Mouse (Mus musculus): ENCODE measurements around the gene Scd4. TPM values are rescaled to one million over a fixed set of nuclear protein-coding genes. Genes with fewer than 3 reads are reported as not detected.
"Not testable (repeated sequence)": the region's sequence is repeated elsewhere in the genome, so short reads cannot be mapped to it uniquely, and the experiment has no call there.

Gene Scd4
- polyA plus RNA-seq, 1 experiment from 2014 or later: 0.25 TPM

DNA sequence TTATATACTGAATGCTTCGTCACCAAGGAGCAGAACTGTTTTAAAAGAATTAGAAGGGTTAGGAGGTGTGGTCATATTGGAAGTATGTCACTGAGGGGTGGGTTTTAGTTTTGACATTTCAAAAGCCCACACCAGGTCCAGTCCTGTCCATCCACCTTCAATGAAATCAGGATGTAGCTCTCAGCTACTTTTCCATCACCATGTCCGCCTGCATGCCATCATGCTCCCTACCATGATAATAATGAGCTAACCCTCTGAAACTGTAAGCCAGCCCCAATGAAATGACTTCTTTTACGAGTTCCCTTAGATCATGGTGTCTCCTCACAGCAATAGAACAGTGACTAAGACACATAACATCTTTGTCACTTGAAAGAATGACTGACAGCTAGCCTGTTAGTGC lies 12.6 kb upstream of the Scd4 start:
- Histone ChIP-seq H3K27me3 (ENCODE audit: control insufficient read depth, insufficient read depth, low read length) (no peaks in the 10 kb centered on the region), H3K27ac (no peak overlapping the region), H3K4me3 (replicated peaks; ENCODE audit: low read length) (no peak overlapping the region), H3K9ac (no peak overlapping the region), H3K4me2 (replicated peaks) (no peak overlapping the region), H3K36me3 (replicated peaks; ENCODE audit: control insufficient read depth, insufficient read depth) (no peaks in the 10 kb centered on the region), H3K9me3 (ENCODE audit: control insufficient read depth, low read length) (no peaks in the 10 kb centered on the region), H3K4me1 (replicated peaks; ENCODE audit: control insufficient read depth, insufficient read depth, low read length) (no peaks in the 10 kb centered on the region)
- WGBS: 89% methylated on average over 3 of the region's 3 CpGs
- ATAC-seq (ENCODE audit: low FRiP score) (no peak), DNase-seq (ENCODE audit: low spot score) (no peak)

DNA sequence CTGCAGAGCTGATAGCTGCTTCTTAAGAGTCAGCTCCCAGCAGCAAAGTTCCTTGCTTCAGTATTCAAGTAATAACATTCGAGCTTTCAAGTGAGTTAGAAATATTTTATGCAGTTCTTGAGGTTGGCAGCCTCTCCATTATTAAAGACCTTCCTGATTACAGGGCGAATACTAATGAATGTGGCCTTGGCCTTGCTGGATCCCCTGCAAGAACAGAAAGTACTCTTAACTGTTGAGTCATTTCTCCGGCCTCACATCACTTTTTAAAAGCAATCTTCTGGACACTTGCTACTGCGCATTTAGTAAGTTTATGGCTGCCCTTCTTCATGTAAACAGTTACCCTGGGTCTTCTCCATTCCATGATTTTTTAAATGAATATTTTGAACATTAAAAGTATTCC lies 11.7 kb upstream of the Scd4 start:
- no peak overlapping the region for H3K27ac ChIP-seq
- DNase-seq (ENCODE audit: low spot score): no peak
- WGBS: 83% methylated on average over 4 of the region's 4 CpGs
- H3K4me1 ChIP-seq (replicated peaks; ENCODE audit: control insufficient read depth, insufficient read depth, low read length): no peaks in the 10 kb centered on the region
- no peak overlapping the region for H3K9ac ChIP-seq
- no peak overlapping the region for H3K4me2 ChIP-seq (replicated peaks)
- H3K9me3 ChIP-seq (ENCODE audit: control insufficient read depth, low read length): no peaks in the 10 kb centered on the region
- H3K4me3 ChIP-seq (replicated peaks; ENCODE audit: low read length): no peak overlapping the region
- no peak for ATAC-seq (ENCODE audit: low FRiP score)
- no peaks in the 10 kb centered on the region for H3K36me3 ChIP-seq (replicated peaks; ENCODE audit: control insufficient read depth, insufficient read depth)
- no peaks in the 10 kb centered on the region for H3K27me3 ChIP-seq (ENCODE audit: control insufficient read depth, insufficient read depth, low read length)

DNA sequence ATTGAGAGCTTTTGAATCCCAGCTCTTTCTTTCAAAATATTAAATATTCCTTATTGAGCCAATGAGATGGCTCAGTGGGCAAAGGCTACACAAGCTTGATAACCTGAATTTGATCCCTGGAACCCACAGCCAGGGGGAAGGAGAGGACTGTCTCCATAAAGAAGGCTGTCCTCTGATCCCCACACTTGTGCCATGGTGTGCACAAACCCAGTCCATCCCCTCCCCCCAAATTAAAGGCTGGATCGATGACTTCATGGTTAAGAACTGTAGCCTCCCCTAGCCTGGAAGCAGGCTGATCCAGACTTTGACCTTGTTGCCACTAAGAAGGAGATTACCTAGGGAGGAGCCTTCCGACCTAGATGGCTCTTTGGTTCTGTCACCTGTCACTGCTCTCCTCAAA lies 11.3 kb upstream of the Scd4 start:
- H3K4me2 ChIP-seq (replicated peaks): no peak overlapping the region
- H3K36me3 ChIP-seq (replicated peaks; ENCODE audit: control insufficient read depth, insufficient read depth): no peaks in the 10 kb centered on the region
- 84% methylated on average over 2 of the region's 2 CpGs for WGBS

DNA sequence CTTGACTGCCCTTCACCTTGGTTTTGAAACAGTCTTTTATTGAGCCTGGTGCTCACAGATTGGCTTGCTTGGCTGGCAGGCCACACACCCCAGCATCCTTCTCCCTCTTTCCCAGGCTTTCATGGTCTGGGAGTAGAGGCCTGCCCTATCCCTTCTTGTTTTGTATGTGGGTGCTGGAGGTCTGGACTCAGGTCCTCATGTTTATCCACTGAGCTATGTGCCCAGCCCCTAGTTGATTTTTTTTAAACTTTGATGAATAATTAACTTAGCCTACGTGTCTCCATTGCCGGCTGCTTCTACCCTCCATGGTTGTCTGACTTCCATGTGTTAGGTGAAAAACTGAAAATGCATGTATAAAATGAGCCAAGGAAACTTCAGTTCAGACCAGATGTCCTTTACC lies 3.3 kb upstream of the Scd4 start:
- no peak overlapping the region for H3K4me3 ChIP-seq (replicated peaks; ENCODE audit: low read length)
- no peaks in the 10 kb centered on the region for H3K9me3 ChIP-seq (ENCODE audit: control insufficient read depth, low read length)
- no peaks in the 10 kb centered on the region for H3K36me3 ChIP-seq (replicated peaks; ENCODE audit: control insufficient read depth, insufficient read depth)
- no peaks in the 10 kb centered on the region for H3K4me1 ChIP-seq (replicated peaks; ENCODE audit: control insufficient read depth, insufficient read depth, low read length)
- DNase-seq (ENCODE audit: low spot score) (no peak), ATAC-seq (ENCODE audit: low FRiP score) (no peak)
- no peak overlapping the region for H3K27ac ChIP-seq
- WGBS: 90% methylated on average over 2 of the region's 2 CpGs
- H3K9ac ChIP-seq: no peak overlapping the region
- no peak overlapping the region for H3K4me2 ChIP-seq (replicated peaks)
- H3K27me3 ChIP-seq (ENCODE audit: control insufficient read depth, insufficient read depth, low read length): no peaks in the 10 kb centered on the region

More for the DNA sequence above, 11.3 kb upstream of the Scd4 start:
- ATAC-seq (ENCODE audit: low FRiP score) (no peak), DNase-seq (ENCODE audit: low spot score) (no peak)
- Histone ChIP-seq H3K27ac (no peak overlapping the region), H3K9me3 (ENCODE audit: control insufficient read depth, low read length) (no peaks in the 10 kb centered on the region), H3K9ac (no peak overlapping the region), H3K4me1 (replicated peaks; ENCODE audit: control insufficient read depth, insufficient read depth, low read length) (no peaks in the 10 kb centered on the region), H3K4me3 (replicated peaks; ENCODE audit: low read length) (no peak overlapping the region), H3K27me3 (ENCODE audit: control insufficient read depth, insufficient read depth, low read length) (no peaks in the 10 kb centered on the region)

DNA sequence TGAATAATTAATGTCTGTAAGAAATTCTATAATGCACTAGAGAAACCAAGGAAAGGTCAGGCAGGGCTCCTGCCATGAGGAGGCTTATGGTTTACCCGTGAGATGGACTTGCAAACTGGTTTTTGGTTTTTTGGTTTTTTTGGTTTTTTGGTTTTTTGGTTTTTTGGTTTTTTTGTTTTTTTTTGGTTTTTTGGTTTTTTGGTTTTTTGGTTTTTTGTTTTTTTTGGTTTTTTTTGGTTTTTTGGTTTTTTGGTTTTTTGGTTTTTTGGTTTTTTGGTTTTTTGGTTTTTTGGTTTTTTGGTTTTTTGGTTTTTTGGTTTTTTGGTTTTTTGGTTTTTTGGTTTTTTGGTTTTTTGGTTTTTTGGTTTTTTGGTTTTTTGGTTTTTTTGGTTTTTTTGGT lies 1.8 kb upstream of the Scd4 start:
- H3K27me3 ChIP-seq (ENCODE audit: control insufficient read depth, insufficient read depth, low read length); ATAC-seq (ENCODE audit: low FRiP score); H3K9ac ChIP-seq; H3K27ac ChIP-seq; DNase-seq (ENCODE audit: low spot score); H3K36me3 ChIP-seq (replicated peaks; ENCODE audit: control insufficient read depth, insufficient read depth); H3K4me2 ChIP-seq (replicated peaks); H3K9me3 ChIP-seq (ENCODE audit: control insufficient read depth, low read length); H3K4me3 ChIP-seq (replicated peaks; ENCODE audit: low read length); H3K4me1 ChIP-seq (replicated peaks; ENCODE audit: control insufficient read depth, insufficient read depth, low read length): not testable (repeated sequence)
- 85% methylated on average over 1 of the region's 1 CpGs for WGBS

DNA sequence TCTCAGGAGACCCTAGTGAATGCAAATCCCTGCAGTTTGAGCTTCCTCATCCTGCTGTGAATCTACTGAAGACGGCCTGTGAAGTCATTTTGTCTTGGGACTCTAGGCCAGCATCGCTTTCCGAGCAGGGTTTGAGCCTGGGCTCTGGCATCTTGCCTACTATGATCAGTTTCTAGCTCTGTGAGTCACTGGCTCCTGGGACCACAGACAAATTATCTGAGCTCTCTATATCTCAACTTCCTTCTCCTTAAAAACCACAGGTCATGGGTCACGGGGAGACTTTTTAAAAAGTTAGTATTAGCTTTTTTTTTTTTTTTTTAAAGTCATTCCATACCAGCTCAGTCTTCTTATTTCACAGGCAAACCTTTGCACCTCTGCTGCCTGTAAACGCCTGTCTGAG lies 981 bp upstream of the Scd4 start:
- no peaks in the 10 kb centered on the region for H3K9me3 ChIP-seq (ENCODE audit: control insufficient read depth, low read length)
- no peak for DNase-seq (ENCODE audit: low spot score)
- H3K27ac ChIP-seq: no peak overlapping the region
- no peaks in the 10 kb centered on the region for H3K36me3 ChIP-seq (replicated peaks; ENCODE audit: control insufficient read depth, insufficient read depth)
- no peak overlapping the region for H3K4me2 ChIP-seq (replicated peaks)
- no peak overlapping the region for H3K4me3 ChIP-seq (replicated peaks; ENCODE audit: low read length)
- 87% methylated on average over 5 of the region's 5 CpGs for WGBS
- no peak overlapping the region for H3K9ac ChIP-seq
- ATAC-seq (ENCODE audit: low FRiP score): no peak
- no peaks in the 10 kb centered on the region for H3K27me3 ChIP-seq (ENCODE audit: control insufficient read depth, insufficient read depth, low read length)
- no peaks in the 10 kb centered on the region for H3K4me1 ChIP-seq (replicated peaks; ENCODE audit: control insufficient read depth, insufficient read depth, low read length)

DNA sequence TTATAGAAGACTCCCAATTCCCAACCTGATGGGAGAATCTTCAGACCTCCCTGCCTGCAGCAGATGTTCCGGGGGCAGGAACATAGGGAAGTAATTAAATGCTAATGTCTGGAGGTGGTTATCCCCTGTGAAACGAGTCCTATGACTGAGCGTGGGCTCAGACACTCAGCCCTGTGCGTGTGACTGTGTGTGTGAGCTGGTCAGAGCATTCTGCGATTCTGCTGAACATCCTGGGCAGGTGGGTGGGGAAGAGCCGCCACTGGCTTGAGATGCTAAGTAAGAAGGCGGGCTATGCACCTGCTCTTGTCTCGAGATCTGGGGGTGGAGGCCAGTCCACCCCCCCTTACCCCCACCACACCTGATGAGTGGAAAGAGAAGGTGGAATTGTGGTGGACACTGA lies 566 bp upstream of the Scd4 start:
- H3K4me2 ChIP-seq (replicated peaks): no peak overlapping the region
- no peak overlapping the region for H3K9ac ChIP-seq
- no peaks in the 10 kb centered on the region for H3K36me3 ChIP-seq (replicated peaks; ENCODE audit: control insufficient read depth, insufficient read depth)
- no peak overlapping the region for H3K4me3 ChIP-seq (replicated peaks; ENCODE audit: low read length)
- DNase-seq (ENCODE audit: low spot score): no peak
- H3K4me1 ChIP-seq (replicated peaks; ENCODE audit: control insufficient read depth, insufficient read depth, low read length): no peaks in the 10 kb centered on the region
- H3K9me3 ChIP-seq (ENCODE audit: control insufficient read depth, low read length): no peaks in the 10 kb centered on the region
- H3K27ac ChIP-seq: no peak overlapping the region
- WGBS: 84% methylated on average over 8 of the region's 8 CpGs
- ATAC-seq (ENCODE audit: low FRiP score): no peak
- no peaks in the 10 kb centered on the region for H3K27me3 ChIP-seq (ENCODE audit: control insufficient read depth, insufficient read depth, low read length)

DNA sequence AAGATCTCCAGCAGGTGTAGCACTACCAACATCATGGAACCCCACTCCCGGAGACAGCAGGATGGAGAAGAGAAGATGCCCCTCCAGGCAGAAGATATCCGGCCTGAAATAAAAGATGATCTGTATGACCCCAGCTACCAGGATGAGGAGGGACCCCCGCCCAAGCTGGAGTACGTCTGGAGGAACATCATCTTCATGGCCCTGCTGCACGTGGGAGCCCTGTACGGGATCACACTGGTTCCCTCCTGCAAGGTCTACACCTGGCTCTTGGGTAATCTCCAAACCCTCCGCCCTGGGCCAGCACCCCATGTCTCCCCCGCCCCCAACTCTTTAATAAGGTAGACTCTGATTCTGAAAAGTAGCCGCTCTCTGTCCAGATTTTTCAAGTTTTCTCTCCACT lies 1.1 kb downstream of the Scd4 start:
- DNase-seq (ENCODE audit: low spot score): no peak
- H3K4me1 ChIP-seq (replicated peaks; ENCODE audit: control insufficient read depth, insufficient read depth, low read length): no peaks in the 10 kb centered on the region
- no peak overlapping the region for H3K27ac ChIP-seq
- no peak for ATAC-seq (ENCODE audit: low FRiP score)
- no peak overlapping the region for H3K4me3 ChIP-seq (replicated peaks; ENCODE audit: low read length)
- WGBS: 89% methylated on average over 9 of the region's 9 CpGs
- no peaks in the 10 kb centered on the region for H3K36me3 ChIP-seq (replicated peaks; ENCODE audit: control insufficient read depth, insufficient read depth)
- no peaks in the 10 kb centered on the region for H3K27me3 ChIP-seq (ENCODE audit: control insufficient read depth, insufficient read depth, low read length)
- no peaks in the 10 kb centered on the region for H3K9me3 ChIP-seq (ENCODE audit: control insufficient read depth, low read length)
- H3K9ac ChIP-seq: no peak overlapping the region
- H3K4me2 ChIP-seq (replicated peaks): no peak overlapping the region

DNA sequence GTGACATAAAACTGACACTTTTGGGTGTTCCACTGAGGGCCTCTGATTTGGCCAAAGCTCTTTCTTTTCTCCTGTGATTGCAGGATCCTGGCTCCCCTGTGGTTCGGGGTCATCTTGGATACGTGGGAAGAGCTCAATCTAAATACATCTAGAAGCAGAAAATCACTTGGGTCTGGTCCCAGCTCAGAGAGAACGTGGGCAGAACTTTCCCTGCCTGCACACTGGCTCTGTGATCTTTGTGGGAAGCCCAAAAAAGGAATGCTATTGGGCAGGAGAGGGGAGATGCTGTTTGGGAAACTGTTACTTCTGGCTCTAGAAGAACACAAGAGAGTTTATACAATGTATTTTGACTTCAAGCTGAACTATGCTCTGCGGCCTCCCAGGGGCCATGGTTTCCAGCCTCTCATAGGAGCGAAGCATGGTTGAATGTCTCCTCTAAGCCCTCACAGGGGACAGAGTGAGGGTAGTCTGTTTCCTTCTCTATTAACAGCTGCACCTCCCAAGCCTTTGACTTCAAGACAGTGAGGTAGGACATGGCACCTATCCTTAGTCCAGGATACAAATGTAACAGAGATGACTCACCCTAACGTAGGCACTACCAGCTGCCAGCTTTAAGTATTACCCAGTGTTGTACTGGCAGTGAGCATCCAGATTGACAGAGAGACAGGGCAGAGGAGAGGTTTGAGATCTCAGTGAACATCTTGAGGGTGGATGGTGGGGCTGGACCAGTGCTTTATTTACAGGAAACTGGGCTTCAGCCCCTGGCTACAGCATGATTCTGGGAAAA lies 3.2 kb downstream of the Scd4 start:
- no peak overlapping the region for H3K4me3 ChIP-seq (replicated peaks; ENCODE audit: low read length)
- no peaks in the 10 kb centered on the region for H3K9me3 ChIP-seq (ENCODE audit: control insufficient read depth, low read length)
- no peak overlapping the region for H3K9ac ChIP-seq
- no peak overlapping the region for H3K4me2 ChIP-seq (replicated peaks)
- 81% methylated on average over 6 of the region's 6 CpGs for WGBS
- ATAC-seq (ENCODE audit: low FRiP score) (no peak), DNase-seq (ENCODE audit: low spot score) (no peak)
- H3K4me1 ChIP-seq (replicated peaks; ENCODE audit: control insufficient read depth, insufficient read depth, low read length): no peaks in the 10 kb centered on the region
- H3K27me3 ChIP-seq (ENCODE audit: control insufficient read depth, insufficient read depth, low read length): no peaks in the 10 kb centered on the region
- no peak overlapping the region for H3K27ac ChIP-seq
- H3K36me3 ChIP-seq (replicated peaks; ENCODE audit: control insufficient read depth, insufficient read depth): no peaks in the 10 kb centered on the region

DNA sequence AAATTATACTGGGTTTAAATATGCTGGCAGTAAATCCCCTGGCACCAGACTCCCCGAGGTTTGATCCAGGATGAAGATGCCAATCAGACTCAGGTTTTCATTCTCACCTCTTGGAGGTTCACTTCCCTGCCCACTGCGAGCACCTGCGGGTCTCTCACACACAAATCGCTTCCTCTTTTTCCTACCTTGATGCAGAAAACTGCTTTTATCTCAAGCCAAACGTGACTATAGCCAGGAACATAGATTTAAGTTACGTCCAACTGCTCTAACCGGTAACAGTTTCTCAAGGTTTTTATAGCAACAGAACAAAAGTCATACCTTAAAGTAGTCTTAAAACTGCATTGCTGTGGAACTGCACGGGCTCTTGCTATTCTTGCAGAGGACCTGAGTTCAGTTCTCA lies 16.8 kb downstream of the Scd4 start:
- Histone ChIP-seq H3K4me3 (replicated peaks; ENCODE audit: low read length) (no peak overlapping the region), H3K27ac (no peak overlapping the region), H3K9ac (no peak overlapping the region), H3K36me3 (replicated peaks; ENCODE audit: control insufficient read depth, insufficient read depth) (no peaks in the 10 kb centered on the region), H3K27me3 (ENCODE audit: control insufficient read depth, insufficient read depth, low read length) (no peaks in the 10 kb centered on the region), H3K9me3 (ENCODE audit: control insufficient read depth, low read length) (no peaks in the 10 kb centered on the region), H3K4me2 (replicated peaks) (no peak overlapping the region), H3K4me1 (replicated peaks; ENCODE audit: control insufficient read depth, insufficient read depth, low read length) (no peaks in the 10 kb centered on the region)
- 91% methylated on average over 8 of the region's 8 CpGs for WGBS
- no peak for DNase-seq (ENCODE audit: low spot score)
- no peak for ATAC-seq (ENCODE audit: low FRiP score)
